Mouse (Mus musculus) embryonic facial prominence, embryonic 14.5 days (tissue): Measurements from ENCODE around the gene Acadl. TPM values are rescaled to one million over a fixed set of nuclear protein-coding genes. Genes with fewer than 3 reads are reported as not detected.

Experiments used
- ATAC-seq: fragments of 200-750 bp; cut with Nextera tagmentation; 2 replicates; pipeline ENCODE4 v1.8.0; 2017; ENCODE audit warnings: low read depth, moderate number of reproducible peaks, moderate TSS enrichment
- DNase-seq: peaks from one replicate; pipeline ENCODE4 v3.0.0-alpha.2; 2015; ENCODE audit warnings: low spot score
- H3K27ac ChIP-seq: fragments of 300-500 bp; sonication (generic); replicated peaks from 2 replicates; pipeline ENCODE4 v1.5.1; 2014; ENCODE audit warnings: low read depth, mild to moderate bottlenecking, low read length, moderate library complexity
- H3K27me3 ChIP-seq: fragments of 300-500 bp; sonication (generic); replicated peaks from 2 replicates; pipeline ENCODE4 v1.6.1; 2014; ENCODE audit warnings: low read length; ENCODE audit not compliant: control insufficient read depth, insufficient read depth
- H3K36me3 ChIP-seq: fragments of 300-500 bp; sonication (generic); 2 replicates; pipeline ENCODE4 v1.6.1; 2014; ENCODE audit warnings: low read length, mixed read lengths; ENCODE audit not compliant: control insufficient read depth, insufficient read depth
- H3K4me1 ChIP-seq: fragments of 300-500 bp; sonication (generic); 2 replicates; pipeline ENCODE4 v1.6.1; 2014; ENCODE audit warnings: antibody characterized with exemption, low read length; ENCODE audit not compliant: control insufficient read depth, insufficient read depth
- H3K4me2 ChIP-seq: fragments of 300-500 bp; sonication (generic); 2 replicates; pipeline ENCODE4 v1.6.1; 2014; ENCODE audit warnings: low read depth, mild to moderate bottlenecking, low read length, moderate library complexity, mixed read lengths
- H3K4me3 ChIP-seq: fragments of 300-500 bp; sonication (generic); 2 replicates; pipeline ENCODE4 v1.5.1; 2014; ENCODE audit warnings: low read depth, mild to moderate bottlenecking, low read length
- H3K9ac ChIP-seq: fragments of 300-500 bp; sonication (generic); 2 replicates; pipeline ENCODE4 v1.6.1; 2014; ENCODE audit warnings: low read depth, mild to moderate bottlenecking, low read length, moderate library complexity, mixed read lengths
- H3K9me3 ChIP-seq: fragments of 300-500 bp; sonication (generic); 2 replicates; pipeline ENCODE4 v1.6.1; 2016; ENCODE audit warnings: low read length; ENCODE audit not compliant: control insufficient read depth
- WGBS: fragments of 180-500 bp; shearing (Covaris S2); extraction: QIAGEN DNeasy Blood & Tissue Kit; methylation state at CpG from one replicate; pipeline ENCODE4 v1.1.7; 2014; 5-methylcytosine and 5-hydroxymethylcytosine counted together
- polyA plus RNA-seq: library from polyadenylated mRNA; unstranded; fragments of >200 nt; fragmentation: Nextera tagmentation; extraction: Ambion mirVana; gene quantifications from 2 replicates; pipeline ENCODE4 v1.2.1, GENCODE M21; 2014

Gene Acadl
- polyA plus RNA-seq, result 108 and 128 TPM in 2 replicates

DNA sequence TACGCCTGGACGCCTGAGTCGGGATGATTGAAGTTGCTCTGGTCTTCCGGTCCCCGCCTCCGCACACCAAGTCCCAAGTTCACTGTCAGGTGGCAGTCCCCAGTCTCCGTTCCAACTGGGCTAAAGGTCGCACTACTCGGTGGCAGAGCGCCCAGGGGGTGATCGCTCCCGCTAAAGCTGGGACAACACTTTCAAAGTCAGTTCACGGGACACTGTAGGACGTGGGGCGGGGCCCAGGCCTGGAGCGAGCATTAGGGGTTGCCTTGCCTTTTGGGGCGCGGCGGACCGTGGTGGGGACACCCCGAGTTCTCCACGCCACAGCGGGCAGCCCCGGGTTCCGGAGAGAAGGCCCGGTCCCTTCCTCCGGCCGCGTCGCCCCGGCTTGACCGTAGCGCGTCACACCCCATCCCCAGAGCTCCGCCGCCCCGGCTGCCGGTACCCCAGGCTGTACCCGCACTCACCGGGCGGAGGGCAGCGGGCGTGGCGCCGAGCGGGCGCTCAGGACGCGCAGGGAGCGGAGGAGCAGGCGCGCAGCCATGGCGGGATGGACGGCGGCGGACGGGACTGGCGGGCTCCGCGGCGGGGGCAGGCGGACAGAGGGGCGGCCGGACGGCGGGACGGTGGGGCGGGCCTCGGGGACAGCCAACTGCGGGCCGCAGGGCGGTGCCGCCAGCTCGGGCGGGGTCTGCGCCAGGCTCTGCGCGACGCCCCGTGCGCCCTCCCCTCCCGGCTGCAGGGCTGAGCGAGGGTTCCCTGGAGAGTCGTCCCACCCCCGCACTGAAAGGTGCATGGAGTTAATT lies at the start of gene Acadl:
Gene Acadl, minus strand, starts transcription at position 566 of the 800 bp plus-strand sequence.
- Histone ChIP-seq H3K27ac (peak within 1 kb of the TSS; percentile 79), H3K36me3 (peaks cover 6% of the 10 kb centered on the region; the same call in 1 of the 2 replicates), H3K4me3 (peak within 1 kb of the TSS; percentile 85), H3K4me2 (peak within 1 kb of the TSS; percentile 66), H3K4me1 (no peaks in the 10 kb centered on the region), H3K9ac (peak within 1 kb of the TSS; percentile 91), H3K27me3 (no peaks in the 10 kb centered on the region), H3K9me3 (peaks cover 8% of the 10 kb centered on the region; the same call in 1 of the 2 replicates)
- WGBS, result under 1% methylated on average over 38 of the region's 85 CpGs
- ATAC-seq (peak; percentile 93), DNase-seq (peak; percentile 82)

DNA sequence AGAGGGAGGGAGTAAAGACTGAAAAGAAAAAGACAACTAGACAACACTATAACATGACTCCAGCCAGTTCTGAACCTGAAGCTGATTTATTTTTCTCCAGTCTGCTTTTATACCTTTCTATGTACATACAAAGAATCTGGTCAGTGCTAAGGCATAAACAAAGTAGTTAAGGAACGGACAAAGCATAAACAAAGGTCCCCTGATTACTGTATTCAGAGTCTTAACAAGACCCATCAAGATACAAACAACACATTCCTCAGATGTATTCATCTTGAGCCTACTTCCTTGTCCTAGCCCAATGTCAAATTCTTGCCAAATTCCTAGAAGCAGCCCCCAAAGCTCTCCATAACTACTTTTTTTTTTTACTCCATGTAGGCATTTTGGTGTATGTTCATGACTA lies 49.2 kb upstream of the Acadl start:
- H3K4me3 ChIP-seq, result no peak overlapping the region
- no peak overlapping the region for H3K27ac ChIP-seq
- H3K4me1 ChIP-seq, result no peaks in the 10 kb centered on the region
- WGBS, result 81% methylated on average over 1 of the region's 1 CpGs
- no peak for ATAC-seq
- H3K27me3 ChIP-seq, result no peaks in the 10 kb centered on the region
- no peak for DNase-seq
- H3K9ac ChIP-seq, result no peak overlapping the region
- no peaks in the 10 kb centered on the region for H3K36me3 ChIP-seq
- no peak overlapping the region for H3K4me2 ChIP-seq
- no peaks in the 10 kb centered on the region for H3K9me3 ChIP-seq

DNA sequence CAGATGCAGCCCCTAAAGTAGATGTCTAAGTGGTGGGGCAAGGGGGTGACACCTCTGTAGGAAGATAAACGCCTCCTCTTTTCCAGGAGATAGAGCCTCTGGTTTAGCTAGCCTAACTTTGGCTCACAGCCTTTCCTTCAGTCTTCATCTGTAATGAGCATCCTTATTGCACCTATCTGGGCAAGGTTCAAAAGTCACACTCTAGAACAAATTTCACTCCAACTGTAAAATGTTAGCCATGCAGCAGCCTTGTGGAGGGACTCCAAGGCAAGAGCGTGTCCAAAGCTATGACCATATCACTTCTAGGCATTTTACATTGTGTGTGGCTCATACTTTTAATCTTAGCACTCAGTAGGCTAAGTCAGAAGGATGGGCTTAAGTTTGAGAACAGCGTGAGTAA lies 39.5 kb upstream of the Acadl start:
- Histone ChIP-seq H3K36me3 (no peaks in the 10 kb centered on the region), H3K27ac (no peak overlapping the region), H3K4me3 (no peak overlapping the region), H3K27me3 (no peaks in the 10 kb centered on the region), H3K9me3 (no peaks in the 10 kb centered on the region), H3K4me1 (no peaks in the 10 kb centered on the region; the same call in 1 of the 2 replicates), H3K9ac (no peak overlapping the region), H3K4me2 (no peak overlapping the region)
- DNase-seq (no peak), ATAC-seq (no peak)
- 81% methylated on average over 3 of the region's 3 CpGs for WGBS

DNA sequence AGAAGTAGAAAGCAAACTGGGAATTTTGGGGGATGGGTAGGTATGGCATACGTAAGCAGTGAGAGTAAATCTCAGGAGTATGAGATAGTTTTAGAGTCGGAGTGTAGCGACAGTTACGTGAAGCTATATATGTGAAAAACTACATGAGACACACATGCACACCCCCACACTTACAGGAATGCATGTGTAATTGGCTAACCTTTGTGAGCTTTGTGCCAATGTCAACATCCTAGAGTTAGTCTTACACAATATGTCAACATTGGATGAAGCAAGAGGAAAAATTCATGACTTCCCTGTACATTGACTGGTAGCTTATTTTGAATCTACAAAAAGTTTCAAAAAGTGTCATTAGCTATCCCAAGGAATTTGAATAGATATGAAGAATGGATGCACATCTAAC lies 37.9 kb upstream of the Acadl start:
- Histone ChIP-seq H3K27ac (no peak overlapping the region), H3K4me1 (peaks cover 4% of the 10 kb centered on the region), H3K4me2 (no peak overlapping the region), H3K27me3 (no peaks in the 10 kb centered on the region), H3K9ac (no peak overlapping the region), H3K9me3 (no peaks in the 10 kb centered on the region), H3K36me3 (no peaks in the 10 kb centered on the region), H3K4me3 (no peak overlapping the region)
- 81% methylated on average over 4 of the region's 4 CpGs for WGBS
- no peak for ATAC-seq
- no peak for DNase-seq

DNA sequence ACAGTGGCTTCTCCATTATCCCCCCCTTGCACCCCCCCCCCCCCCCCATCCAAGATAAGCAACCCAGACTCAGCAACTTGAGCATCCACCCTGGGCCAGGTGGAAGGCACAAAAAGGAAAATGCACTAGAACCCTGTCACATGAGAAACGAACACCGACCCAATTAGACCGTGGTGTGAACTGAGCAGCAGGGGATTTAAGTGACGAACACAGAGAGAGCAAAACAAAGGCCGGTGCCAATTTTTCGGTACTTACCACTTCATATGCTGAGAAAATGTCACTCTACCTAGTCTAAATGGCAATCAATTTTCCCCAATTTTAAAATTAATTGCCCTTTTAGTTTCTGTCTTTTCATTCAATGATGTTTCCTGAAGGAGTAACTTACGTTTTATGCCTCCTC lies 35.2 kb upstream of the Acadl start:
- no peaks in the 10 kb centered on the region for H3K9me3 ChIP-seq
- no peak overlapping the region for H3K4me3 ChIP-seq
- ATAC-seq (no peak), DNase-seq (no peak)
- H3K4me2 ChIP-seq, result no peak overlapping the region
- 62% methylated on average over 7 of the region's 7 CpGs for WGBS
- H3K9ac ChIP-seq, result no peak overlapping the region
- no peaks in the 10 kb centered on the region for H3K36me3 ChIP-seq
- no peaks in the 10 kb centered on the region for H3K27me3 ChIP-seq
- no peak overlapping the region for H3K27ac ChIP-seq
- peaks cover 4% of the 10 kb centered on the region for H3K4me1 ChIP-seq

DNA sequence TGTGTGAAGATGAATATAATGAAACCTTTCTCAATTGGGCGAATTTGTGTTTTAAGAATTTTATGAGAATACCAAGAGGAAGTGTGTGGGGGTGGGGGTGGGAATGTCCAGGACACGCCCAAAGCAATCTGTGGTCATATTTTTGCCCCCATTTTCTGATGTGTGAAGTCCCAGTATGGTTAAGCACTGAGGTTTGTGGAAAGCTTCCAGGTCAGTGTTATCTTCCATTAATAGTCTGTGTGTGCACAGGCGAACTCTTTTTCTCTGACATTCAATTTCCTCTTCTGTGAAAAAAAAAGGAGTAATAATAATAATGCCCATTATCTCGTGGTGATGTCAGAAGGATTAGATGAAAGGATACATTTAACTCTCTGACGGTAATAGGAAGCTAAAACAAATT lies 33.5 kb upstream of the Acadl start:
- Histone ChIP-seq H3K9me3 (no peaks in the 10 kb centered on the region), H3K36me3 (no peaks in the 10 kb centered on the region), H3K4me1 (peaks cover 4% of the 10 kb centered on the region), H3K27ac (peak overlapping the region; percentile 74; the same call in 1 of the 2 replicates), H3K9ac (peak overlapping the region; percentile 48), H3K4me3 (peak overlapping the region; percentile 17; the same call in 1 of the 2 replicates), H3K4me2 (peak overlapping the region; percentile 42), H3K27me3 (no peaks in the 10 kb centered on the region)
- DNase-seq, result peak; percentile 25
- peak; percentile 20; the same call in 1 of the 2 replicates for ATAC-seq
- WGBS, result 49% methylated on average over 5 of the region's 5 CpGs

DNA sequence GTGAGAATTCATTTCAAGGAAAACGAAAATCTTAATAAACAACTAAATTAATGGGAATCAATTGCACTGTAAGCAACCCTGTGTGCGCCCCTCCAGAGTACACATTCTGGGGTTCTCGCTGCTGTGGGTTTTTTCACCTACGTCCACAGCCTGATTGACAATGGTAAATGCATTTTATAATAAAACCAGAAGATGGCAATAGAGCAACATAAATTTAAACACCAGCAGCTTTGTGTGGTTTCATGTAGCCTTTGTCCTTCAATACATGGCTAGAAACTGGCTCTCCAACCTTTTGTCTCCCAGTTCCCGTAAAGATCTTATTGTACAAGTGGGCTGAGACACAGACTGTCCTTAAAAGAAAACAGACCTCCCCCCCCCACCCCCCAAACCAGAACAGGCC lies 33.0 kb upstream of the Acadl start:
- ATAC-seq (peak; percentile 86), DNase-seq (peak; percentile 84)
- Histone ChIP-seq H3K27ac (peak overlapping the region; percentile 74; the same call in 1 of the 2 replicates), H3K27me3 (no peaks in the 10 kb centered on the region), H3K4me2 (peak overlapping the region; percentile 42), H3K4me1 (peaks cover 4% of the 10 kb centered on the region), H3K9ac (peak overlapping the region; percentile 48), H3K36me3 (no peaks in the 10 kb centered on the region), H3K9me3 (no peaks in the 10 kb centered on the region), H3K4me3 (peak overlapping the region; percentile 17; the same call in 1 of the 2 replicates)
- whole genome bisulfite sequencing, result 31% methylated on average over 5 of the region's 5 CpGs

DNA sequence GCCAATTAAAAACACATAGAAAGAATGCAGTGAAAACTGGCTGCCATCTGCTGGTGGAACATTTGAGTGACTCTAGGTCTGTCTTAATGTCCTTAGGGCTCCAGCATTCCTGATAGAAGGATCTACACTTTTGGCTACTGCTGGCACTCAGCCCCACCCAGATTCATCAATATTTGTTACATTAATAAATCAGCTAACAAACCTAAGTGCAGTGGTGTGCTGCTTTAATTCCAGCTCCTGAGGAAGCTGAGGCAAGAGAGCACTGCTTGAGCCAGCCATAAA lies 32.7 kb upstream of the Acadl start:
- peak; percentile 79 for DNase-seq
- Histone ChIP-seq H3K4me3 (peak overlapping the region; percentile 17; the same call in 1 of the 2 replicates), H3K9me3 (no peaks in the 10 kb centered on the region), H3K9ac (no peak overlapping the region), H3K4me2 (peak overlapping the region; percentile 42), H3K4me1 (peaks cover 4% of the 10 kb centered on the region), H3K36me3 (no peaks in the 10 kb centered on the region), H3K27ac (no peak overlapping the region), H3K27me3 (no peaks in the 10 kb centered on the region)
- peak; percentile 80 for ATAC-seq
